13 mouse cellular contexts compared by ENCODE assay signal in the genomic region with DNA sequence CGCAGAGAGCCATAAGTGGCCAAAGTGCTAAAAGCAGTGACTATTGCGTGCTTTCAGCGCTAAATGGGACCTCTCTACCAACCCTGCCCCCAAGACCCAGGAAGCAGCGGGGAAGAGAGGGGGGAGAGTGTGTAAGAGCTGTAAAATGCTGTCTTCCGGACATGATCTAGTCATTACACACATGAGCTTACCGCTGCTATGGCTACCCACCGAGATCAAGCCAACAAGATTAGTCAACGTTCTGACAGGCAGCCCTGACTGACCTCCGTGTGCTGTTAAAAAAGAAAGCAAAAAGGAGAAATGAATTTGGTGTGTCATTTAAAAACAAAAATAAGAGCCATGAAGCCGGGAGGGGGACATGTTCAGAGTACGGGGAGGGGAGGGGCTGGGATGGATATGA. TPM values are rescaled to one million over a fixed set of nuclear protein-coding genes. Genes with fewer than 3 reads are reported as not detected.
DNase-seq lines count a peak whose midpoint lies in the region; ATAC-seq and TF ChIP-seq lines count a peak whose summit lies in the region.
"Had no signal": no experiment of that assay in that cellular context is flagged by ENCODE, and none has a peak within 500 bp of the region (broad histone marks: within the 10 kb centered on the region; RNA-seq: fewer than 3 reads in every experiment).

No protein-coding gene starts in this region.

- no peaks in the 10 kb centered on the region for H3K9me3 ChIP-seq in hindbrain, postnatal 0 days (ENCODE audit: low read length)
- no peaks in the 10 kb centered on the region for H3K9me3 ChIP-seq in hindbrain, embryonic 12.5 days (replicated peaks)
- H3K9me3 ChIP-seq: G1E; lung, embryonic 15.5 days had no signal

- ATAC-seq in hindbrain, postnatal 0 days, result no peak
- ATAC-seq in hindbrain, embryonic 12.5 days (ENCODE audit: low FRiP score), result no peak
- ATAC-seq in inflammation-experienced regulatory T-cells, adult 6 months, result peak; percentile 65
- ATAC-seq: forebrain, postnatal 0 days had no signal

- H3K27ac ChIP-seq in hindbrain, postnatal 0 days, result no peak overlapping the region
- H3K27ac ChIP-seq in hindbrain, embryonic 12.5 days, result no peak overlapping the region
- H3K27ac ChIP-seq in small intestine, adult 2 months (ENCODE audit: insufficient read depth, low read depth, low read length), result peak overlapping the region; percentile 21; the same call in 1 of the 2 replicates
- H3K27ac ChIP-seq: lung, embryonic 15.5 days had no signal

- no peaks in the 10 kb centered on the region for H3K27me3 ChIP-seq in hindbrain, postnatal 0 days (ENCODE audit: insufficient read depth, low read length)
- H3K27me3 ChIP-seq in hindbrain, embryonic 12.5 days, result no peaks in the 10 kb centered on the region
- no peaks in the 10 kb centered on the region for H3K27me3 ChIP-seq in small intestine, adult 2 months (ENCODE audit: control insufficient read depth, insufficient read depth, low read length)
- H3K27me3 ChIP-seq: lung, embryonic 15.5 days had no signal

- no peak for TF ChIP-seq CTCF in hindbrain, postnatal 0 days (IDR thresholded peaks at IDR 0.05; ENCODE audit: low read depth)
- TF ChIP-seq CTCF in small intestine, adult 2 months (IDR thresholded peaks at IDR 0.05; ENCODE audit: extremely low read depth, insufficient read length, insufficient replicate concordance, low read depth, low read length), result no peak

- H3K4me1 ChIP-seq in hindbrain, postnatal 0 days (ENCODE audit: insufficient read depth, low read length), result peaks cover 4% of the 10 kb centered on the region; the same call in 1 of the 2 replicates
- H3K4me1 ChIP-seq in hindbrain, embryonic 12.5 days, result peaks cover 9% of the 10 kb centered on the region
- peaks cover 4% of the 10 kb centered on the region; the same call in 1 of the 2 replicates for H3K4me1 ChIP-seq in small intestine, adult 2 months (ENCODE audit: control insufficient read depth, insufficient read depth, insufficient read length, low read length)

- intact Hi-C loops in heart, postnatal 14 days (cut with DNase I), result no loop called here

- 69% methylated on average over 11 of the region's 11 CpGs for WGBS in hindbrain, postnatal 0 days
- 77% methylated on average over 11 of the region's 11 CpGs for WGBS in hindbrain, embryonic 12.5 days
- 70% methylated on average over 11 of the region's 11 CpGs for WGBS in small intestine, adult 2 months

- H3K4me2 ChIP-seq in hindbrain, postnatal 0 days (ENCODE audit: low read depth, low read length), result no peak overlapping the region
- no peak overlapping the region for H3K4me2 ChIP-seq in hindbrain, embryonic 12.5 days (replicated peaks)
- H3K4me2 ChIP-seq: lung, embryonic 15.5 days had no signal

- no peak overlapping the region for H3K9ac ChIP-seq in hindbrain, postnatal 0 days (replicated peaks; ENCODE audit: low read length)
- H3K9ac ChIP-seq in hindbrain, embryonic 12.5 days, result no peak overlapping the region
- H3K9ac ChIP-seq: forebrain, postnatal 0 days; lung, embryonic 15.5 days had no signal

- no peaks in the 10 kb centered on the region for H3K36me3 ChIP-seq in hindbrain, postnatal 0 days (ENCODE audit: insufficient read depth, low read length)
- H3K36me3 ChIP-seq in hindbrain, embryonic 12.5 days, result no peaks in the 10 kb centered on the region
- no peaks in the 10 kb centered on the region for H3K36me3 ChIP-seq in small intestine, adult 2 months (ENCODE audit: control insufficient read depth, insufficient read depth, low read length)
- H3K36me3 ChIP-seq: G1E; lung, embryonic 15.5 days had no signal

- DNase-seq in hindbrain, postnatal 0 days (ENCODE audit: low spot score), result peak; percentile 26
- peak; percentile 78 for DNase-seq in NIH3T3 (ENCODE audit: low read depth)
- no peak for DNase-seq in heart, postnatal 14 days
- DNase-seq in kidney, postnatal 10 days, result no peak
- no peak for DNase-seq in right cerebral cortex, adult 2 months (ENCODE audit: low spot score in 2 of 2)
- DNase-seq: forebrain, postnatal 0 days; gastrocnemius, postnatal 10 days had no signal

- no peak overlapping the region for H3K4me3 ChIP-seq in hindbrain, postnatal 0 days (ENCODE audit: low read length)
- no peak overlapping the region for H3K4me3 ChIP-seq in hindbrain, embryonic 12.5 days
- no peak overlapping the region for H3K4me3 ChIP-seq in small intestine, adult 2 months (ENCODE audit: low read depth, low read length)
- H3K4me3 ChIP-seq: erythroblast, embryonic 14.5 days; lung, embryonic 15.5 days had no signal

- no peak for TF ChIP-seq POLR2A in small intestine, adult 2 months (IDR thresholded peaks at IDR 0.05; ENCODE audit: low read depth, low read length)

RNA-seq across cellular contexts. Expression of gene Zcchc24, which starts 11.8 kb away (rescaled TPM):
- total RNA-seq in hindbrain, postnatal 0 days (2014; rRNA removed), result 34.4 and 39.3 TPM in 2 replicates
- polyA plus RNA-seq in hindbrain, postnatal 0 days (2015; fragmentation: Nextera tagmentation; extraction: Ambion mirVana), result 19.7 and 20.4 TPM in 2 replicates
- polyA plus RNA-seq in hindbrain, embryonic 12.5 days (2016; fragmentation: Nextera tagmentation; extraction: Ambion mirVana), result 25.1 and 31.5 TPM in 2 replicates
- polyA plus RNA-seq in inflammation-experienced regulatory T-cells, adult 6 months (2017; shearing (Covaris generic)), result under 1 TPM; 0.11 to 0.28 (median 0.23) TPM
- 9.0 and 10.1 TPM in 2 replicates for polyA plus RNA-seq in small intestine, adult 2 months (2012; rRNA removed)
- 10 to 100 TPM; 47.6 to 48.3 TPM for total RNA-seq in heart, postnatal 14 days (2021)
- polyA plus RNA-seq: G1E had no signal

Comparison
In these comparisons a context has a peak if more than half of its experiments do, and no peak if none do; other contexts are left out.
1. DNase-seq: peak in hindbrain, postnatal 0 days (single experiment) and NIH3T3 (single experiment); none in heart, postnatal 14 days (0 of 2), kidney, postnatal 10 days (single experiment) and right cerebral cortex, adult 2 months (0 of 2).